Comparison of ENCODE assay signal across 15 mouse cellular contexts in genomic region chr5:43645020-43645419, GRCm38 (mm10). TPM values are rescaled to one million over a fixed set of nuclear protein-coding genes. Genes with fewer than 3 reads are reported as not detected.
"Had no signal": no experiment of that assay in that cellular context is flagged by ENCODE, and none has a peak within 500 bp of the region (broad histone marks: within the 10 kb centered on the region; RNA-seq: fewer than 3 reads in every experiment).

No protein-coding gene starts in this region.

- H3K9me3 ChIP-seq: liver, embryonic 15.5 days; midbrain, embryonic 13.5 days; neural tube, embryonic 12.5 days had no signal

- H3K9ac ChIP-seq: liver, embryonic 15.5 days; midbrain, embryonic 13.5 days; neural tube, embryonic 12.5 days had no signal

- H3K36me3 ChIP-seq: liver, embryonic 15.5 days; midbrain, embryonic 13.5 days; neural tube, embryonic 12.5 days had no signal

- DNase-seq: kidney, postnatal 36 days; layer of hippocampus, adult 9-11 months; layer of hippocampus, postnatal 36 days; left cerebral cortex, postnatal 4 days; lung, adult 2 months; lung, postnatal 36 days; thymus, postnatal 4 days had no signal

- H3K4me3 ChIP-seq: liver, embryonic 15.5 days; midbrain, embryonic 13.5 days; neural tube, embryonic 12.5 days had no signal

- H3K27me3 ChIP-seq: liver, embryonic 15.5 days; midbrain, embryonic 13.5 days; neural tube, embryonic 12.5 days had no signal

- H3K27ac ChIP-seq: liver, embryonic 15.5 days; midbrain, embryonic 13.5 days; neural tube, embryonic 12.5 days; stomach, postnatal 0 days had no signal

- ATAC-seq: lung, postnatal 0 days; midbrain, embryonic 13.5 days had no signal

- H3K4me1 ChIP-seq: liver, embryonic 15.5 days; midbrain, embryonic 13.5 days; neural tube, embryonic 12.5 days had no signal

- H3K4me2 ChIP-seq: liver, embryonic 11.5 days; liver, embryonic 15.5 days; midbrain, embryonic 13.5 days; neural tube, embryonic 12.5 days had no signal

RNA-seq across cellular contexts. Expression of gene Cc2d2a, which starts 17.1 kb away (rescaled TPM):
- total RNA-seq: monocyte, adult 5-6 weeks; neutrophil, adult 5-6 weeks had no signal
